Mouse (Mus musculus): ENCODE measurements around the gene Fam241b. TPM values are rescaled to one million over a fixed set of nuclear protein-coding genes. Genes with fewer than 3 reads are reported as not detected.

Gene Fam241b
- total and polyA plus RNA-seq, 3 experiments, result 11.2 to 19.0 TPM; not detected in 1

GRCm38 (mm10) chr10:62110504-62111206 lies 33.1 kb downstream of the Fam241b start (continued):
- no peak for TF ChIP-seq ZMIZ1 (IDR thresholded peaks at IDR 0.05; ENCODE audit: low read depth, low read length)
- TF ChIP-seq NRF1 (IDR thresholded peaks at IDR 0.05; ENCODE audit: insufficient read depth, low read depth, low read length, poor library complexity, severe bottlenecking), result 0 out of 2 replicates have a peak, but pooled peaks have one; percentile 34
- TF ChIP-seq MAX (IDR thresholded peaks at IDR 0.05; ENCODE audit: low read length), result no peak
- TF ChIP-seq SIN3A (IDR thresholded peaks at IDR 0.05; ENCODE audit: low read length), result 0 out of 2 replicates have a peak, but pooled peaks have one; percentile 19

GRCm38 (mm10) chr10:62107048-62107447 lies 36.7 kb downstream of the Fam241b start:
- Histone ChIP-seq H3K4me1 (ENCODE audit: control insufficient read depth in 1 of 2, insufficient read depth in 2 of 2, low read length in 2 of 2) (peaks cover 0 to 3% of the 10 kb centered on the region in 2 experiments; a peak in 1 of 4 replicates), H3K27ac (ENCODE audit: control insufficient read depth, low read depth, low read length) (no peak overlapping the region), H3K79me2 (ENCODE audit: control insufficient read depth, insufficient read depth, low read length, poor library complexity) (no peaks in the 10 kb centered on the region; the same call in 1 of the 2 replicates), H3K9ac (ENCODE audit: control insufficient read depth, low read depth, low read length, poor library complexity, severe bottlenecking) (no peak overlapping the region), H3K36me3 (ENCODE audit: control insufficient read depth in 1 of 2, insufficient read depth in 2 of 2, low read length in 2 of 2) (no peaks in the 10 kb centered on the region), H3K27me3 (ENCODE audit: control insufficient read depth in 1 of 2, insufficient read depth in 2 of 2, low read length in 2 of 2) (no peaks in the 10 kb centered on the region), H3K4me3 (ENCODE audit: control insufficient read depth in 1 of 2, insufficient read depth in 1 of 2, low read depth in 2 of 2, low read length in 2 of 2) (no peak overlapping the region), H3K9me3 (replicated peaks; ENCODE audit: insufficient read depth, low read length) (no peaks in the 10 kb centered on the region)
- no peak for DNase-seq (ENCODE audit: low read depth, low spot score)
- TF ChIP-seq POLR2A (IDR thresholded peaks at IDR 0.05; ENCODE audit: control insufficient read depth in 1 of 2, insufficient read depth in 1 of 2, low read depth in 1 of 2, low read length in 2 of 2, poor library complexity in 1 of 2) (no peak), HCFC1 (IDR thresholded peaks at IDR 0.05; ENCODE audit: low read depth, low read length) (no peak), RAD21 (IDR thresholded peaks at IDR 0.05; ENCODE audit: low read depth, low read length) (no peak), CTCF (IDR thresholded peaks at IDR 0.05 in 2 of 3, conservative IDR thresholded peaks at IDR 0.05 in 1 of 3; ENCODE audit: control insufficient read depth in 1 of 3, insufficient read depth in 1 of 3, low read depth in 2 of 3, low read length in 3 of 3, poor library complexity in 1 of 3, severe bottlenecking in 1 of 3) (no peak), ZMIZ1 (IDR thresholded peaks at IDR 0.05; ENCODE audit: low read depth, low read length) (no peak), CHD1 (IDR thresholded peaks at IDR 0.05; ENCODE audit: low read depth, low read length) (no peak), CHD2 (IDR thresholded peaks at IDR 0.05; ENCODE audit: low read length) (no peak), ETS1 (IDR thresholded peaks at IDR 0.05; ENCODE audit: low read depth, low read length) (no peak), BHLHE40 (IDR thresholded peaks at IDR 0.05; ENCODE audit: borderline replicate concordance, low read depth, low read length) (no peak), RCOR1 (IDR thresholded peaks at IDR 0.05; ENCODE audit: low read depth, low read length) (no peak), MXI1 (IDR thresholded peaks at IDR 0.05; ENCODE audit: low read depth, low read length) (no peak), EP300 (IDR thresholded peaks at IDR 0.05; ENCODE audit: low read depth in 1 of 2, low read length in 2 of 2) (no peak), USF2 (IDR thresholded peaks at IDR 0.05; ENCODE audit: borderline replicate concordance in 1 of 2, insufficient read depth in 1 of 2, low read depth in 1 of 2, low read length in 2 of 2) (no peak), MYB (IDR thresholded peaks at IDR 0.05; ENCODE audit: low read depth, low read length) (no peak), KAT2A (conservative IDR thresholded peaks at IDR 0.05; ENCODE audit: low read depth, low read length) (no peak), SMC3 (IDR thresholded peaks at IDR 0.05; ENCODE audit: low read depth, low read length) (no peak), UBTF (IDR thresholded peaks at IDR 0.05; ENCODE audit: borderline replicate concordance, insufficient read depth, low read depth, low read length) (no peak), GATA1 (IDR thresholded peaks at IDR 0.05; ENCODE audit: low read depth, low read length) (no peak), ZKSCAN1 (IDR thresholded peaks at IDR 0.05; ENCODE audit: low read depth, low read length) (no peak), E2F4 (IDR thresholded peaks at IDR 0.05; ENCODE audit: borderline replicate concordance, low read depth, low read length) (no peak)
